Mouse (Mus musculus): ENCODE results near the gene Tmem242.

Tmem242 gene

DNA sequence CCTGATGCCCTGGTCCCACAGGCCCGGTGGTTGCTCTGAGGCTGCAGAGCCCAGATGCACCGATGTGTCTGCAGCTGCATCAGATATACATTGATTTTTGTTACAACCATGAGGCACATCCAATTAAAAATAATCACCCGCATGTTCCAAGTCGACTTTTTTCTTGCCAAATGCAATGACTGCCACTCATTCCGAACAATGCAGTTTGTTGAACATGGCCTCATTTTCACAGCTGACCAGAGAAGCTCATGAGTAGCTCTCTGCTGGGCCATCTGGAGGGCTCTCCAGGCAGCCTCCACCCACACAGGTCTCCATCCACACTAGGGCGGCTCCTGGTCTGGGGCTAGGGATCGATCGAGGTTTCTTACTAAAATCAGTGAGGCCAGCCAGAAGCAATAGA is 67.1 kb downstream of the Tmem242 start:
- DNase-seq, result no peak

GRCm38 (mm10) chr17:5371521-5371920 is 68.5 kb downstream of the Tmem242 start:
- no peak for DNase-seq

- DNase-seq, result no peak
These were observed 69.0 kb downstream of the Tmem242 start for GRCm38 (mm10) chr17:5371032-5371431.

- DNase-seq, result no peak
These were observed 74.1 kb downstream of the Tmem242 start for GRCm38 (mm10) chr17:5365992-5366398.
